Mouse (Mus musculus) megakaryocyte, embryonic 14.5 days (primary cell): ENCODE results near the gene Map4k2.

Source experiments
- FLI1 ChIP-seq: IDR thresholded peaks from 2 replicates; pipeline ENCODE4 v1.6.1; 2012; ENCODE audit warnings: low read length, inconsistent platforms, mixed read lengths
- GATA1 ChIP-seq: IDR thresholded peaks from 3 replicates; pipeline ENCODE4 v1.6.1; 2012; ENCODE audit warnings: mixed read lengths, low read length, inconsistent platforms, borderline replicate concordance

- no peak for TF ChIP-seq GATA1
- TF ChIP-seq FLI1 = no peak
These were observed 43.2 kb downstream of the Map4k2 start, which contains the start of gene Pygm for GRCm38 (mm10) chr19:6384128-6384527.
